Mouse (Mus musculus) brain, embryonic 18.5 days (tissue): ENCODE results near the gene C530008M17Rik.

ENCODE experiments used
- DNase-seq: peaks from one replicate; pipeline ENCODE4 v3.0.0-alpha.2; 2012; ENCODE audit warnings: low read depth, low spot score

Gene C530008M17Rik

GRCm38 (mm10) chr5:76656212-76656611 is at the start of gene C530008M17Rik:
C530008M17Rik (plus strand) TSS chr5:76656512.
- no peak for DNase-seq

GRCm38 (mm10) chr5:76609702-76610370 is 46.5 kb upstream of the C530008M17Rik start:
- no peak for DNase-seq

- no peak for DNase-seq
Observed at GRCm38 (mm10) chr5:76612867-76613499, 43.3 kb upstream of the C530008M17Rik start.

GRCm38 (mm10) chr5:76615276-76615675 is 41.0 kb upstream of the C530008M17Rik start:
- DNase-seq, result no peak

- no peak for DNase-seq
Observed at GRCm38 (mm10) chr5:76616196-76616747, 40.0 kb upstream of the C530008M17Rik start.

GRCm38 (mm10) chr5:76618750-76619149 is 37.6 kb upstream of the C530008M17Rik start:
- no peak for DNase-seq

GRCm38 (mm10) chr5:76623759-76624158 is 32.6 kb upstream of the C530008M17Rik start:
- DNase-seq, result no peak

- DNase-seq, result no peak
Observed at GRCm38 (mm10) chr5:76627770-76628169, 28.5 kb upstream of the C530008M17Rik start.

- no peak for DNase-seq
Observed at GRCm38 (mm10) chr5:76634012-76634411, 22.3 kb upstream of the C530008M17Rik start.

GRCm38 (mm10) chr5:76635592-76635991 is 20.7 kb upstream of the C530008M17Rik start:
- no peak for DNase-seq

GRCm38 (mm10) chr5:76642076-76642475 is 14.2 kb upstream of the C530008M17Rik start:
- DNase-seq, result no peak

- DNase-seq, result no peak
Observed at GRCm38 (mm10) chr5:76644234-76644633, 12.1 kb upstream of the C530008M17Rik start.

GRCm38 (mm10) chr5:76645091-76645868 is 11.0 kb upstream of the C530008M17Rik start:
- DNase-seq, result no peak

- no peak for DNase-seq
Observed at GRCm38 (mm10) chr5:76649897-76650296, 6.4 kb upstream of the C530008M17Rik start.

GRCm38 (mm10) chr5:76651151-76651725 is 5.1 kb upstream of the C530008M17Rik start:
- DNase-seq, result no peak

- DNase-seq, result peak; percentile 37
Observed at GRCm38 (mm10) chr5:76657245-76658083, 1.2 kb downstream of the C530008M17Rik start.

GRCm38 (mm10) chr5:76658084-76658934 is 2.0 kb downstream of the C530008M17Rik start:
- DNase-seq, result peak; percentile 32

- DNase-seq, result no peak
Observed at GRCm38 (mm10) chr5:76659958-76660635, 3.8 kb downstream of the C530008M17Rik start.

- no peak for DNase-seq
Observed at GRCm38 (mm10) chr5:76661310-76661709, 5.0 kb downstream of the C530008M17Rik start.
